18 mouse cellular contexts compared by ENCODE assay signal in genomic region chr12:39831079-39831478, GRCm38 (mm10).
"Had no signal": no experiment of that assay in that cellular context is flagged by ENCODE, and none has a peak within 500 bp of the region (broad histone marks: within the 10 kb centered on the region; RNA-seq: fewer than 3 reads in every experiment).

No protein-coding gene starts in this region.

- H3K4me1 ChIP-seq: limb, embryonic 10.5 days; limb, embryonic 13.5 days; liver, embryonic 12.5 days; liver, embryonic 15.5 days; lung, embryonic 15.5 days had no signal

- H3K27me3 ChIP-seq: limb, embryonic 13.5 days; liver, embryonic 12.5 days; liver, embryonic 15.5 days; lung, embryonic 15.5 days had no signal

- H3K9me3 ChIP-seq: limb, embryonic 10.5 days; liver, embryonic 12.5 days; liver, embryonic 15.5 days; lung, embryonic 15.5 days had no signal

- H3K9ac ChIP-seq: limb, embryonic 13.5 days; liver, embryonic 12.5 days; liver, embryonic 15.5 days; lung, embryonic 15.5 days had no signal

- H3K4me3 ChIP-seq: layer of hippocampus, adult 2 months; limb, embryonic 10.5 days; limb, embryonic 13.5 days; liver, embryonic 12.5 days; liver, embryonic 15.5 days; lung, embryonic 15.5 days had no signal

- H3K36me3 ChIP-seq: limb, embryonic 10.5 days; limb, embryonic 13.5 days; liver, embryonic 12.5 days; liver, embryonic 15.5 days; lung, embryonic 15.5 days had no signal

- H3K4me2 ChIP-seq: limb, embryonic 13.5 days; liver, embryonic 12.5 days; liver, embryonic 15.5 days; lung, embryonic 15.5 days; midbrain, embryonic 11.5 days had no signal

- DNase-seq: kidney, adult 2 months; kidney, postnatal 25 days; layer of hippocampus, adult 9-11 months; liver; lung, adult 18-20 months; lung, postnatal 10 days; lung, postnatal 4 days; right cerebral cortex, postnatal 25 days; thymus, adult 18-20 months; thymus, postnatal 36 days had no signal

- ATAC-seq: liver, embryonic 12.5 days had no signal

- H3K27ac ChIP-seq: kidney, postnatal 0 days; layer of hippocampus, adult 2 months; limb, embryonic 10.5 days; limb, embryonic 13.5 days; liver, embryonic 12.5 days; liver, embryonic 15.5 days; lung, embryonic 15.5 days had no signal
